Mouse (Mus musculus) C2C12 (cell line): ENCODE measurements at regions not wholly inside any gene's neighbourhood (a gene's known extent, or its start where the extent isn't known, plus 50 kb on each side); places are given as distances from the start of the nearest gene placed in this dataset.

Experiments
- CEBPB ChIP-seq: IDR thresholded peaks from one replicate; pipeline ENCODE4 v1.6.1; 2011; ENCODE audit warnings: low read depth, mild to moderate bottlenecking, control low read depth, moderate library complexity
- CTCF ChIP-seq: IDR thresholded peaks from one replicate; pipeline ENCODE4 v1.5.1; 2011; ENCODE audit not compliant: control insufficient read depth, insufficient read depth, insufficient read length
- FOSL1 ChIP-seq: IDR thresholded peaks from one replicate; pipeline ENCODE4 v1.8.0; 2011; ENCODE audit warnings: mild to moderate bottlenecking, low read length; ENCODE audit not compliant: poor library complexity, insufficient read depth, severe bottlenecking
- MAX ChIP-seq: IDR thresholded peaks from one replicate; pipeline ENCODE4 v1.6.1; 2011; ENCODE audit warnings: mild to moderate bottlenecking, control low read depth
- MYOD1 ChIP-seq: IDR thresholded peaks from one replicate; pipeline ENCODE4 v1.6.1; 2011; ENCODE audit warnings: low read depth; ENCODE audit not compliant: control insufficient read depth, insufficient read length
- MYOG ChIP-seq: IDR thresholded peaks from one replicate; pipeline ENCODE4 v1.6.1; 2011; ENCODE audit not compliant: control insufficient read depth, insufficient read length; ENCODE audit errors: extremely low read depth
- USF1 ChIP-seq: IDR thresholded peaks from one replicate; pipeline ENCODE4 v1.6.1; 2011; ENCODE audit warnings: low read depth, mild to moderate bottlenecking, control low read depth, moderate library complexity

- no peak for TF ChIP-seq CTCF
- TF ChIP-seq USF1, result no peak
- TF ChIP-seq MAX, result no peak
- TF ChIP-seq CEBPB, result no peak
- no peak for TF ChIP-seq MYOG
- no peak for TF ChIP-seq MYOD1
- TF ChIP-seq FOSL1, result no peak
Observed at GRCm38 (mm10) chr4:105958331-105958730, 168.7 kb downstream of the Gm12728 start.
